Mouse (Mus musculus) lung, postnatal 0 days (tissue): ENCODE measurements at regions not wholly inside any gene's neighbourhood (a gene's known extent, or its start where the extent isn't known, plus 50 kb on each side); places are given as distances from the start of the nearest gene placed in this dataset.

Experiments used
- CTCF ChIP-seq: IDR thresholded peaks from 2 replicates; pipeline ENCODE4 v1.5.1; 2016; ENCODE audit warnings: antibody characterized with exemption, mild to moderate bottlenecking
- EP300 ChIP-seq: IDR thresholded peaks from 2 replicates; pipeline ENCODE4 v1.6.1; 2016; ENCODE audit warnings: antibody characterized with exemption, mild to moderate bottlenecking, control low read depth

- TF ChIP-seq CTCF (no peak), EP300 (no peak)
Measured at GRCm38 (mm10) chr13:37517055-37517807, 172.2 kb downstream of the Ly86 start.
